Mouse (Mus musculus): ENCODE measurements around the gene Gapt.
"Not testable (repeated sequence)": the region's sequence is repeated elsewhere in the genome, so short reads cannot be mapped to it uniquely, and the experiment has no call there.

Gapt gene

DNA sequence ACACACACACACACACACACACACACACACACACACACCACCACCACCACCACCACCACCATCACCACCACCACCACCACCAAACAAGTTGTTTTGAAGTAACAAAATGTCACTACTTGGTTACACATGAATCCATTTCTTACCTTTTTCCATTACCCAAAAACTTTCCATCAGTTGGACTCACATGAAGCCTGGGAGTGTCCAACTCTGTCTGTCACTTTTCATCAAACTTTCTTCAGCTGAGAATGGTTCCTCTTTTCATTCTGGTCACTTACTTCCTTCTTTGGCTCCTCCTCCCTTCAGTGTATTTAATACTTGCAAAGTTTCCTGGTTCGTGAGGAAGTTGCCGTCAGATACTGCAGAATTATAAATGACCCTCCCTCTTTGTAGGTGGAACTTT is at the start of gene Gapt:
Gene Gapt, minus strand, starts transcription at position 259 of the 400 bp plus-strand sequence.
- no peak for DNase-seq

DNA sequence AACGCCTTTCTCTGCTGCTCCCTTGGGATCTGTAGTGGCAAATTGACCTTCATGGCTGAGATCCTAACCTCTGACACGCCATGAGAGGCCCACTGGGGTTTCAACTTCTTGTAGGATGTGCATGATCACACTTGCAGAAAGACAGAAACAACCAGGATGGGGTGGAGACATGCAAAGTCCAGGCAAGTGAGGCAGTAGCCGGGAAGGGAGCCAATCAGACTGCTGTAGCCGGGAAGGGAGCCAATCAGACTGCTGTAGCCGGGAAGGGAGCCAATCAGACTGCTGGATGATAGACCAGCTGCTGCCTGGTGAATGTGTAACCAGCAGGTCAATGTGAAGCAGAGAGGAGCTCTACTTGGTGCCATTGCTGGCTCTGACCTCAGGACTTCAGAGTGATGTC is 49.2 kb upstream of the Gapt start:
- DNase-seq = no peak

DNA sequence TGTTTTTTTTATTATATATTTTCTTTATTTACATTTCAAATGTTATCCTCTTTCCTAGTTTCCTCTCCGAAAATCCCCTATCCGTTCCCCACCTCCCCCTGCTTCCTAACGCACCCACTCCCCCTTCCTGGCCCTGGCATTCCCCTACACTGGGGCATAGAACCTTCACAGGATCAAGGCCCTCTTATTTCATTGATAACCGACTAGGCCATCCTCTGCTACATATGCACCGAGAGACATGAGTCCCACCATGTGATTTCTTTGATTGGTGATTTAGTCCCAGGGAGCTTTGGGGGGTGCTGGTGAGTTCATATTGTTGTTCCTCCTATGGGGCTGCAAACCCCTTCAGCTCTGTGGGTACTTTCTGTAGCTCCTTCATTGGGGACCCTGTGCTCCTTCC is 47.7 kb upstream of the Gapt start:
- DNase-seq = not testable (repeated sequence)

DNA sequence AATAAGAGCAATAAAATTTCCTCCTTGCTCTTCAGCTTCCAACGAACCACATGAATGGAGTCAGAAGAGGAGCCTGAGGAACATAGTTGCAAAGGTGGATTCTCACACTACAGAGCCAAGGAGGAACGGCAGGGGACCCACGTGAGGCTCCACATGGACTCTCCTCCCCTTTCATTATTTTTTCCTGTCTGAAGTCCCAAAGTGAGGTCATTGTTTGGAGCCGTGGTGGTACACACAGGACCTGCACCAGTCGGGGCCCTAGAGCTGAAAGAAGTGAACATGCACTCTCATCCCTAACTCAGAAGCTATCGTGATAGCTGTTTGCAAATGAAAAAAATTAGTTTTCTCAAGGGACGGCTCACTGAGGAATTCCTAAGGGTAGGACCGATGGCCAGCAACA is 47.1 kb upstream of the Gapt start:
- DNase-seq = no peak

DNA sequence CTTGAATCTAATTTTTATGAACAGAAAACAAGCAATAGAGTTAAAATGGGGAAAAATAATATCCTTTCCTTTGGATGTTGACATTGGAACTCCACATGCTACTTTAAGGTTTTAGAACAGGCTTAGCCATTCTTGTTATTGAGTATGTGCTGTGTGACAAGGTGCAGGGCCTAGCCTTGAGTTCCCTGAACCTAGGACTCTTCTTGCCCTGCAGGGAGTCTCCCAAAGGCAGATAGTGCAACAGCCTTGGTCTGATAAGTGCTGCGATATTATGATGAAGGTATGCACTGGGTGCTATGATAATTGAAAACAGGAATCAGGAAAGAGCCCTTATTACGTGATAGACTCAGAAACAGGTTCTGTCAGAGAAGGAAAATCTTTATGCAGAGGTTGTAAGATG is 44.9 kb upstream of the Gapt start:
- no peak for DNase-seq

DNA sequence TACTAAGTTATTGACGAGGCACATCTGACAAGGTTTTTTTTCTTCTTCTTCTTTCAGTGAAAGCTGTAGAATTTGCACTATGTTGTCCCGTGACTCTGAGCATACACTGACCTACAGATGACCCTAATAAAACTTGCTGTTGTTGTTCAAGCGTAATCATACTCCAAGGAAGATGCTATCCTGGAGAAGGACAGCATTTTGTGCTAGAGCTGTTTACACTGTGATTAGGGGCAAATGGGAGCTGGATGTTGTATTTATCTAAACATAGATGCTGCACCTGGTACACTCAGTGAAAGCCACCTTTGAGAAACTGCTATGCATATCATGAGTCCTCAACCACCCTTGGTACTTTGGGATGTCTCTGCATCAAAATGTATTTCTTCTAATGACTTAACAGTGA is 44.4 kb upstream of the Gapt start:
- no peak for DNase-seq

DNA sequence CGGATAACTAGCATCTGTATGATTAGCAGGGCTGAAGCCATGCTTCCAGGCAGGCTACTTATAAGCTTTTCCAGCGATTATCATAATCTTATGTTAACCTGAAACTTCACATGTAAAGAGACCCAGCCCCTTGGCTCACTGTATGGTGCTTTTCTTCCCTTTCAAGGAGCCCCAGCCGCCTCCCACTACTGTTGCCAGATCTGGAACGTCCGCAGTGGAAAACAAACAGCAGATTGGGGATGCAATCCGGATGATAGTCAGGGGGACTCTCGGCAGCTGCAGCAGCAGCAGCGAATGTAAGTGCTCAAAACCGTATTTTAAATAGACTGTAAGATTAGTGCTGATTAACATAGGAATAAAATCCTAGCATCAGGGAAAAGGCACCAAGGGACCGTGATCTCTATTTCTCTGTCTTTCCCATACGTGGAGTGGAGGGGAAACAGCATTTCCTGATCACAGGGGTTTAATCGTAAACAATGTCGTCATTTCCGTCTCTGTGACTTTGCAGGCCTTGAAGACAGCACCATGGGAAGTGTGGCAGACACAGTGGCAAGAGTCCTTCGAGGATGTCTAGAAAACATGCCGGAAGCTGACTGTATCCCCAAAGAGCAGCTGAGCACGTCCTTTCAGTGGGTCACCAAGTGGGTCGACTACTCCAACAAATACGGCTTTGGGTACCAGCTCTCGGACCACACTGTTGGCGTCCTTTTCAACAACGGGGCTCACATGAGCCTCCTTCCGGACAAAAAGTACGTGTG is 41.7 kb upstream of the Gapt start:
- DNase-seq = no peak

DNA sequence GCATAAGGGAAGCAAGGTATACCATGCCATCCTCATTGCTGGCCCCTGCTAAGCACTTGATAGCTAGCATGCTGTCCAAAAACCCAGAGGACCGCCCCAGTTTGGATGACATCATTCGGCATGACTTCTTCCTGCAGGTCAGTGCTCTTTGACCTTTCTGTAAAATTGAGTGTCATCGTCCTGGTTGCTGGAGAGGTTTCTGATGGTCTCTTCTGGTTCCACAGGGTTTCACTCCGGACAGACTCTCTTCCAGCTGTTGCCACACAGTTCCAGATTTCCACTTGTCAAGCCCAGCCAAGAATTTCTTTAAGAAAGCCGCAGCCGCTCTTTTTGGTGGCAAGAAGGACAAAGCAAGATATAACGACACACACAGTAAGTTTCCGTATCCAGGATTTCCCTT is 40.8 kb upstream of the Gapt start:
- no peak for DNase-seq

DNA sequence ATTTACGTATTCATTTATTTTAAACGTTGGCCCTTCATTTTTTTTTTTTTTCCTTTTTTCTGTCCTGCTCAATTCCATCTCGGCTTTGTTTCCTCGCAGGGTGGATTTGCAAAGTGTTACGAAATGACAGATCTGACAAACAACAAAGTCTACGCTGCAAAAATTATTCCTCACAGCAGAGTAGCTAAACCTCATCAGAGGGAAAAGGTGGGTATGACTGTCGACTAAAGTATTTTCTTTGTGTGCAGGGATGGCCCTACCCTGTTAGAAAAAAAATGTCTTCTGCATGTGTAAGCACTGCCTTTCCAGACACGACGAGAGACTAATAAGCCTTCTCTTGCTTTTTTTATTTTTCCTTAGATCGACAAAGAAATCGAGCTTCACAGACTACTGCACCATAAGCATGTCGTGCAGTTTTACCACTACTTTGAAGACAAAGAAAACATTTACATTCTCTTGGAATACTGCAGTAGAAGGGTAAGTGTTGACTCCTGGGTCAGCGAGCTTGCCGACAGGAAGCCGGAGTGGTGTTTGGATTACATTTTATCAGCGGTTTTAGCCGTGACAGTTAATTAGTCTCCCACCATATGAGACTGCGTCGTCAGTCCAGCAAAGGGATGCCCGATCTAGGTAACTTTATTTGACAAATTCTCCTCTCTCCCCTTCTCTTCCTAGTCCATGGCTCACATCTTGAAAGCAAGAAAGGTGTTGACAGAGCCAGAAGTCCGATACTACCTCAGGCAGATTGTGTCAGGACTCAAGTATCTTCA is 39.1 kb upstream of the Gapt start:
- no peak for DNase-seq

DNA sequence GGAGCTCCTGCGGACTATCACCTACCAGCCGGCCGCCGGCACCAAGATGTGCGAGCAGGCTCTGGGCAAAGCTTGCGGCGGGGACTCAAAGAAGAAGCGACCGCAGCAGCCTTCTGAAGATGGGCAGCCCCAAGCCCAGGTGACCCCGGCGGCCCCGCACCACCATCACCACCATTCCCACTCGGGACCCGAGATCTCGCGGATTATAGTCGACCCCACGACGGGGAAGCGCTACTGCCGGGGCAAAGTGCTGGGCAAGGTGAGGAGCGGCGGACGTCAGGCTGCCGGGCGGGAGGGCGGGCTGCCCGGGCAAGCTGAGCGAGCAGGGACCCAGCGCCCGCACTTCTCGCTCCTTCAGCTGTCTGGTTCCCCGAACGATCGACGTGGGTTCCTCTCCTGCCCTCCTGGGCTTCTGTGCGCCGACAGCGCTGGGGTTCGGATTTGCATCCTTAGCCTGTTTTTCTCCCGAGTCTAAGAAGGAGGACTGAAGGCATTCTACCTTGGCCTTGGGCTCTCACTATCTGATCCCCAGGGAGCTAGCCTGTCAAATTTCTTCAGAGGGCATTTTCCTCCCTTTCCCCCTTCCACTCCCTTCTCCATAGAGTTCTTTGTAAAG is 38.3 kb upstream of the Gapt start:
- DNase-seq = peak; percentile 12

DNA sequence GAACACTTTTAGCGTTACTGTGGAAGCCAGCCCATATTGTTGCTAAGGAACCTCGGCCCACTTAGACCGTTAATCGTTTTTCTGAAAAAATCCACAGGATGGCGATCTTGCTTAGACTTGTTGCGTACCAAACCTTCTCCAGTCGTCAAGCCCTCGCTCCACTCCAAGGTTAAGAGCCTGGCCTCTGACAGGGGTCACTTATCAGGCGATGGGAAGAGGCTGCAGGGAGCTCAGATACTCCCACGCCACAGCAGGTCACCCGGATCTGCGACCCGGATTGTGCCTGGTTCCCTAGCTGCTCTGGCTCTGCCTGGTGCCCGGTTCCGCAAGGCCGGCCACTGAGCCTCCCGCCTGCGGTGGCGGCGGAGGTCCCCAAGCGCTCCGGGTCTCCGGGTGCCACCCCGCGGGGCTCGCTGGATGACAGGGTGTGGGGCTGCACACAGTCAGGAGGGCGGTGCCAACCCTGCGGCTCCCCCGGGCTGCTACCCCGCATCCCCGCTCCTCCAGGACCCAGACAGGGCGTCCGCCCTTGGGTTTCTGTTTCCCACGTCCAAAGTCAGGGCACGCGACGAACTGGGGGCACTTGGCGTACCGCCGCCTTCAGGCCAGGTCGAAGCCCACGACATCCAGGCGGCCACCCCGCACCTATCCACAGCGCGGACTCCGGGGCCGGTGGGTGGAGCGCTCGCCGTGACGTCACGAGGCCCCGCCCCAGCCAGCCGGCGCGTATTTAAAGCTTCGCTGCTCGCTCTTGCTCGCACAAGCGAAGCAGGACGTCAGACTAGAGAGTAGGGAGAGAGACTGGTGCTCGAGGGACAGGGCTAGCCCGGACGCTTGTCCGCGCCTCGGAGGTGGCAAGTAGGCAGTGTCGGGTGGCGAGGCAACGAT is 37.5 kb upstream of the Gapt start, which contains the start of gene Plk2:
Gene Plk2, plus strand, starts transcription at position 756 of the 888 bp plus-strand sequence.
- DNase-seq = peak; percentile 85

DNA sequence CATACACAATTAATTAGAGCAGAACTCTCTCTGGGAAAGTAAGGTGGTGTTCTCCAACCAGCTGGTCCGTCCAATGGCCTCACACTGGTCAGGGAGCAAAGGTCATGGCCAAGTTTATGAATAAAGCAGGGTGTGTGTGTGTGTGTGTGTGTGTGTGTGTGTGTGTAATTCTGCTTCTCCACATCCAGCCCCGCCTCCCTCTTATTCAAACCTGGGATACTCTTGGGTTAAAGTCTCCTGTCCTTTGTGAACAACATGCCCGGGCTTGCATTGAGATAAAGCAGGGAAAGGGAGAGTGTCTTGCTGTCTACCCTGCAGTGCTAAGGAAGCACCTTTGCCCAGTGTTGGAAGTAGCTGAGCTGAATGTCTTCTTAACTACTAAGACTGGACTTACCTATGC is 35.6 kb upstream of the Gapt start:
- no peak for DNase-seq

DNA sequence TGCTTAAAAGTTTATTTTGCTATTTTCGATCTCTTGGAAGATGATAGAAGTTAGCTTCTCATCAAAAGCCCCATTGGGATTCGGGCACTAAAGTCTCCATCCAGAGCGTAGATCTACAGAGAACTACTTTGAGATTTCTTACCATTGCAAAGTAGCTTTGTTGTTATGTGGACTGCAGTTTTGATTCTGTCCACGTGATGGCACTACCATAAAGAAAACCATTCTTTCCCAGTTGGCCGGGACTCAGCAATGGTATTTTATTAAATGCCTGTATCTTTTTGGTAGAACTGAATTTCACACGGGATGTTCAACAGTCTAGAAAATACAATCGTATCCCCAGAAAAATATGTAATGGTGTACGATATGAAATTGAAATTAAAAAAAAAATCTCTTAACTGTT is 35.2 kb upstream of the Gapt start:
- peak; percentile 23 for DNase-seq

DNA sequence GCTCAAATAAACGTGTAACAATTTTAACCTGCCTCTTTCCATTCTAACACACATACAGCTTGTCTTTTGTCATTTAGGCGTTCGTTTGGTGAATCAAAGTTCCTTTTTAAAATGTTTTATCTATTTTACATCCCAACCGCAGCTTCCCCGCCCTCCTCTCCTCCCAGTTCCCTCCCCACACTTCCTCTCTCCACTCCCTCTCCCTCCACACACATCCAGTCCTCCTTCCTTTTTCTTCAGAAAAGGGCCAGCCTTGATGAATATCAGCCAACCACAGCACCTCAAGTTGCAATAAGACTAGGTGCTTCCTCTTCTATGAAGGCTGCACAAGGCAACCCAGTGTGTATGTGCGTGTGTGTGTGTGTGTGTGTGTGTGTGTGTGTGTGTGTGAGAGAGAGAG is 27.5 kb upstream of the Gapt start:
- no peak for DNase-seq

DNA sequence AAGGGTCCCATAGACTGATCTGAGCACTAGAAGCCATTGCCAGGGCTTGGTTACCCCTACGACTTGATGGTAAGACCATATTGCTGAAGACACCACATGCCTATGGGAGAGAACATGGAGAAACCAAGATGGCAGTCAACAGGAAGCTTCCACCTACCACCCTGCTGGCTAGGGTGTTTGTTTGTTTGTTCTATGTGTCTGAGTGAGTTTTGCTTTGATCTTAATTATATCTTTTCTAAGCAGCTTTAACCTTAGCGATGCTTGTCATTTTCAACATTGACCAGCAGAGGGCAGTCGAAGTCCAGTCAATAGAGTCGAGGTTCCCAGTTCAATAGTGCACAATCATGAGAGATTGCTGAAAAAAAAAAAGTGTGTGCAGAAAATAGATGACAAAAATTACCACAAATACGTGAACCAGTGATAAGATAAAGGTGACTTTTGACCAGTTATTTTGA is 25.5 kb upstream of the Gapt start:
- peak; percentile 42 for DNase-seq

DNA sequence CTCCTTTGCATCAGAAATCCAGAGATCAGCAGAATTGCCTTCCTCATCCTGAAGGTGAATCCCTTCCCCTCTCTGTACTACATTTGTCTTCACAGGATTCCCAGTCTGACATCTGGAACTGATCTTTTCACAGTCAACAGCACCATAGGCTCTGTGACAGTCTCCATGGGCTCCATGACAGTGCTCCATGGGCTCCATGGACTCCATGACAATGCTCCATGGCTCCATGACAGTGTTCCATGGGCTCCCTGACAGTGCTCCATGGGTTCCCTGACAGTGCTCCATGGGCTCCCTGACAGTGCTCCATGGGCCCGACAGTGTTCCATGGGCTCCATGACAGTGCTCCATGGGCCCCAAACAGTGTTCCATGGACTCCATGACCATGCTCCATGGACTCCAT is 12.7 kb upstream of the Gapt start:
- no peak for DNase-seq

DNA sequence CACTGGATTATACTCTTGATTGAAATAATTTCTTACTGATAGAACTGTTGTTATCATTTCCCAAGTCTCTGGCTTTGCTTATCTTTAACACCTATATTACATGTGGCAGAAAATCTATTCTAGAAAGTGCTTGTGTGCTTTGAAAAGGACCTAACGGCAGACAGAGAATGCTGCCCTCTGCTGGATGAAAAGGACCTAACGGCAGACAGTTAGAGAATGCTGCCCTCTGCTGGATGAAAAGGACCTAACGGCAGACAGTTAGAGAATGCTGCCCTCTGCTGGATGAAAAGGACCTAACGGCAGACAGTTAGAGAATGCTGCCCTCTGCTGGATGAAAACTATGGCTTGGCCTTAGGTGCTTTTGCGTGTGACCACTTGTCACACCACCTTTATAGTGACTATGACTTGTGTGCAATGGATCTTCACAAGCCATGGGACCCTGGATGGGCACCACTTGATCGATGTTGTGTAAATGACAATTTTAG is 11.6 kb upstream of the Gapt start:
- peak; percentile 13 for DNase-seq

DNA sequence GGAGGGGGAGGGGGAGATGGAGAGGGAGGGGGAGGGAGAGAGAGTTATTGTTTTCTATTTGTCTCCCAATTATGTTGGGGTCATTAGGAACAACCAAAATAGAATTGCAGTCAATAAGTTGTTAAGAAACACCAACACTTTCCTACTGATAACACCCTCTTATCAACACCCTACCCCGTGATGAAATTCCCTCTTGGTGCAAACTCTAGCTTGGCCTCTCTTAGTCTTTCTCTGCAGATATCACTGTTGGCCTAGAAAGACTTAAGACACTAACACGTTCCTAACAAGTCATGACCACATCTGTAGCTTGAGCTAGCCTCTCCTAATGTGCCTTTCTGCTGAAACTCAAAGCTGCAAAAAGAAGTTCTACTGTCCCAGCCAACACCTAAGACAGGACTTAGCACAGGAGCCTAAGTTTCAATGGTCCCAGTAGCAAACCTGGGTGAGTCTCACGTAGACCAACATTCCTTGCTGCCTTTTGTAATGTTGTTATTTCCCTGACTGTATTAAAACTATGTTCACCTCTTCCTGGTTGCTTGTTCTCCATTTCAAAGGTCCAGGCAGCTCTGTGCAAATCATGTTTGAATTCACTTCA is 11.1 kb upstream of the Gapt start:
- no peak for DNase-seq

DNA sequence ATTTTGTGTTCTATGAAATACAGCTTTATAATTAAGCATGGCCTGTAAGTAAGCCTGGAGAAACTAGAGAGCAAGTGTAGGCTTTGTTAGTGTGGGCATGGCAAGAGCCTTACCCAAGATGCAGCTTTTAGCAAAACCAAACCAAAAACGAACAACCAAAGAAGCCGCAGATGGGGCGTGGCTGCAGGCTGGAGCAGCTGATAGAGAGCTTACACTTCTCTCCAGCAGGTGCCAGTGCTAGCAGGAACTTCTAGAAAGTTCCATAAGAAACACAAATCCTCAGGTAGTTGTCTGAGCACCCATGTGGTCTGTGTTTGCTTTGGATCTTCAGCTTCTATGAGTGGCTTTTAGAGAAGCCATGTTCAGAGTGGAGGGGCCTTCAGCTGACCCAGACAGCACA is 9.5 kb upstream of the Gapt start:
- peak; percentile 49 for DNase-seq

DNA sequence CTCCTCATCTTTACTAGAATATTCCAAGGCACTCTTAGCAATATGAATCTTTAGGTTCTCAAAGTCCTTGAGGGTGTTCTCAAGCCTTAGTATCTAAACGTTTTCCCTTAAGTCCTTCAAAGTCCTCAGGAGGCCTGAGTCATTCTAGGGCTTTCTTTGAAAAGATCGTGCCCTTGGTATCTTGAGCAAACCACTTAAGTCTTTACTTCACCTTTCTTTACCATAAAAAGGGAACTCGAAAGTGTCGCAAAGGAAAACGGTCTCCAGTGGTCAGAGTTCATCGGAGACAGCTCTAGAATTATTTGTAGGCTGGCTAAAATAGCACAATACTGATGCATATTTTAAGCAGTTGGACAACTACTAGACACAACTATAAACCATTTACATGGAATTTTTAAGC is 6.7 kb upstream of the Gapt start:
- no peak for DNase-seq

DNA sequence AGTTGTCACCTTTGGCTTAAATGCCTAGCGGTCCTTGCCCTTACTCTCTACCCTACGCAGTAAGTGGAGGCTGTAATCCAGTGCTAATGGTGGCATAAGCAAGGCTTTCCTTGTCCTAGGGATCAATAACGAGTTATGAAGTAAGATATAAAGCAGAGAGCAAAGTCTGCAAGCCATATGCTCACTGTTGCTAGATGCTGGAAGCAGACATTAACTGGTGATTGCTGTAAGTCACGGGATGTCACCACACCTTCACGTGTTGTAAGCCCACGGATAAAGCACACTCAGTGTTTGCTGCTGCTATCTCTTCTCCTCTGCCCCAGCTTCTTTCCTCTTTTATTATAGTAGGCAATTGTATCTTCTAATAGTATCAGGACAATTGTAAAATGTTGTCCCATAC is 5.9 kb downstream of the Gapt start:
- DNase-seq = no peak

DNA sequence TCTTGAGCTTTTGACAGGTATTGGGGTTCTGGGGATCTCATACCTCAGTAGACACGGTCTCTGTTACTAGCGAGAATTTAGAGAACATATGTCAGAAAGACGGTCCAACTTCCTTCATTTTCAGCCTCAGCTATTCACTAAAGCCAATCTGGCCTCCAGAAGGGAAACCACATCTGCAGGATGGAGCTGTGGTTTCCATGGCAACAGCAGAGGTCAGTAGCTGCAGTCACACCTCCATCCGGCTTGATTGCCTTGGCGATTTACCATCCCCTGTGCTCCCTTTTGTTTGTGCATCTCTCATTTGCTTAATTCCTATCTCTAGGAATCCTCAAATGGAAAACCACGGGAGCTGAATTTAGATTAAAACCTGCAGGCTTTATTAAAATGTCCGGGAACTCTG is 10.3 kb downstream of the Gapt start:
- DNase-seq = no peak

All from liver (tissue).